Mouse (Mus musculus): ENCODE results near the gene Gm8108. TPM values are rescaled to one million over a fixed set of nuclear protein-coding genes. Genes with fewer than 3 reads are reported as not detected.
"Not testable (repeated sequence)": the region's sequence is repeated elsewhere in the genome, so short reads cannot be mapped to it uniquely, and the experiment has no call there.

The Gm8108 gene
- polyA plus RNA-seq (2012; ENCODE audit: insufficient read depth, insufficient read length, missing spikeins): not detected in 2 replicates

DNA sequence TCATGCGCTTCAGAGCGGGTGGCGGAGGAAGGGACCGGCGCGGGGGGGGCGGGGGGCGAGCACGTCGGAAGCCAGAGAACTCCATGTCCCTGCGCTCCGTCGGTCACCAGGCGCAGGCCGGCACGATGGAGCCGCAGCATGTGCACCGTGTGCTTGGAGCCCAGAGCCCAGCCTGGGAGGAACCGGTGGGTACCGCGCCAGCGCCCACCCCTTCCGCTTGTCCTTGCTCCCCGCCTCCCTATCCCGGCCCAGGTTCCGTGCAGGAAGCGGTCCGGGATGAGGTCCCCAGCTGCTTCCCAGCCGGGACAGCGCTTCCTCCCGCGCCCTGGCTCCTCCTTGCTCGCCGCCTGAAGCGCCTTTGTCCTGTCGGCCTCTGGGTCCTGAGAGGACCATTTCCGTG lies at the start of gene Gm8108:
TSS of gene Gm8108 (plus strand) at position 101 of the 400 bp plus-strand sequence.
- H3K4me1 ChIP-seq (ENCODE audit: control insufficient read depth, insufficient read depth, insufficient read length, low read length); H3K27ac ChIP-seq (replicated peaks; ENCODE audit: low read depth, low read length): not testable (repeated sequence)
- H3K4me3 ChIP-seq (ENCODE audit: insufficient read depth, low read depth, low read length): peak within 1 kb of the TSS; percentile 18

DNA sequence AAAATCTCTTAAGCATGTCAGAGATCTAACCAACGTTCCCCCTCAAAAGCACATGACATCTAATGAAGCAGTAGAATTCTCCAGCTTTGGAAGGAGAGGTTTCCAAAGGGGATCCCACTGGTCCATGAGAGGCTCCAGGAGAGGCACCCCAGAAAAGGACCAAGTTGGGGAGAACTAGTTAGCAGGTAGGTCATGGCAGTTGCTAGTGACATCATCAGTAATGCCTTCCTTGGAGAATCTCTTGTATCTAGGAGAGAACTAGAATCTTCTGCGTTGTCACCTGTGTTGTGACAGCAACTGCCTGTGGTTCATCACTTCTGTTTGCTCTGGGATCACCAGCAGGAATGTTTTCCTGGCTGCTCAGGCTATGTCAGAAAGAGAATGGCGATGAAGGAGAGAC lies 26.5 kb upstream of the Gm8108 start, which contains the start of gene Gm3115:
TSS of gene Gm3115 (plus strand) at position 301 of the 400 bp plus-strand sequence.
- not testable (repeated sequence) for H3K27ac ChIP-seq (replicated peaks; ENCODE audit: low read depth, low read length); H3K4me1 ChIP-seq (ENCODE audit: control insufficient read depth, insufficient read depth, insufficient read length, low read length); H3K4me3 ChIP-seq (ENCODE audit: insufficient read depth, low read depth, low read length)

DNA sequence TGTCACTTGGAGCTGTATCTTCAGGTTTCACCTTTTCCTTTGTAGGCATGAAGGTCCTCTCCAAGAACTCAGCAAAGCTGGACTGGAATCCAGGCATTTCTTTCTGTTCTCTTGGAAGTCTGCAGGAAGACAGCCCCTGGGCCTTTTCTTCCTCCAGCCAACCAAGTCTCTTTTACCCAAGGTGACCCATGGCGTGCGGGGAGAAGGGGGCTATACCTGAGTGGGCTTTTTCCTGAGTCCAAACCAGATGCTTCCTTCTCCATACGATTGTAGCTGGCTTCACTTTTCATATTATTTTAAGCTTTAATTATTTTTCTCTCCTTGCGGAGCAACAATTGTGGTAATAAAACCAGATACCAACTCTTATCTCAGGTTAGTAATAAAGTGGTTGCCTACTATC lies 31.3 kb downstream of the Gm8108 start:
- H3K4me1 ChIP-seq (ENCODE audit: control insufficient read depth, insufficient read depth, insufficient read length, low read length); H3K4me3 ChIP-seq (ENCODE audit: insufficient read depth, low read depth, low read length); H3K27ac ChIP-seq (replicated peaks; ENCODE audit: low read depth, low read length): not testable (repeated sequence)

DNA sequence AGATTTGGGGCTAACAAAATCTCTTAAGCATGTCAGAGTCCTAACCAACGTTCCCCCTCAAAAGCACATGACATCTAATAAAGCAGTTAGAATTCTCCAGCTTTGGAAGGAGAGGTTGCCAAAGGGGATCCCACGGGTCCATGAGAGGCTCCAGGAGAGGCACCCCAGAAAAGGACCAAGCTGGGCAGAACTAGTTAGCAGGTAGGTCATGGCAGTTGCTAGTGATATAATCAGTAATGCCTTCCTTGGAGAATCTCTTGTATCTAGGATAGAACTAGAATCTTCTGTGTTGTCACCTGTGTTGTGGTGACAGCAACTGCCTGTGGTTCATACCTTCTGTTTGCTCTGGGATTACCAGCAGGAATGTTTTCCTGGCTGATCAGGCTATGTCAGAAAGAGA lies 54.4 kb downstream of the Gm8108 start, which contains the start of gene Gm3127:
TSS of gene Gm3127 (plus strand) at position 301 of the 400 bp plus-strand sequence.
- H3K4me1 ChIP-seq (ENCODE audit: control insufficient read depth, insufficient read depth, insufficient read length, low read length); H3K4me3 ChIP-seq (ENCODE audit: insufficient read depth, low read depth, low read length); H3K27ac ChIP-seq (replicated peaks; ENCODE audit: low read depth, low read length): not testable (repeated sequence)

DNA sequence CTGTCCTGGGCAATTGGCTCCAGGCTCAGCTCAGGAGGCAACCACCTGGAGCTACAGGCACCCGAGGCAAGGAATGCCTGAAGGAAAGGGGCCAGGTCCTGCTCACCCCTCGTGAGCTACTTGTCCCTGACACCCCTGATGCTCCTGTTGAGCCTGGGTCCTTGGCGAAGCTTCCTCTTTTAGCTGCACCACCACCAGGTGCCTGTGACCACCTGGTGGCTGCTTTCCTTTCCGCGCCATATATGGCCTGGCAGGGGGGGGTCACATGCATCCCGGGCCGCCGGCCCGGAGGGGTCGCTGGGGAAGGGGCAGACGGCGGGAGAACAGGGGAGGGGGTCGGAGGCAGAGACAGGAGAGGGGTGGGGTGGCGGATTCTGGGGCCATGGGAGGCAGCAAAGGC lies 71.7 kb downstream of the Gm8108 start:
- H3K4me3 ChIP-seq (ENCODE audit: insufficient read depth, low read depth, low read length): not testable (repeated sequence)

More for the DNA sequence above, 71.7 kb downstream of the Gm8108 start:
- H3K4me1 ChIP-seq (ENCODE audit: control insufficient read depth, insufficient read depth, insufficient read length, low read length); H3K27ac ChIP-seq (replicated peaks; ENCODE audit: low read depth, low read length): not testable (repeated sequence)

Other genes with a start within 250 kb of the Gm8108 start
- not detected in 2 replicates for gene Gm2916, start 226.4 kb upstream of the Gm8108 start, polyA plus RNA-seq (2012; ENCODE audit: insufficient read depth, insufficient read length, missing spikeins)
- not detected in 2 replicates for gene Gm3029, start 178.8 kb upstream of the Gm8108 start, polyA plus RNA-seq (2012; ENCODE audit: insufficient read depth, insufficient read length, missing spikeins)
- not detected in 2 replicates for gene Gm3095, start 147.0 kb upstream of the Gm8108 start, polyA plus RNA-seq (2012; ENCODE audit: insufficient read depth, insufficient read length, missing spikeins)
- not detected in 2 replicates for gene Gm3099, start 112.1 kb upstream of the Gm8108 start, polyA plus RNA-seq (2012; ENCODE audit: insufficient read depth, insufficient read length, missing spikeins)
- not detected in 2 replicates for gene Gm5796, start 86.6 kb upstream of the Gm8108 start, polyA plus RNA-seq (2012; ENCODE audit: insufficient read depth, insufficient read length, missing spikeins)
- not detected in 2 replicates for gene Gm3115, start 26.4 kb upstream of the Gm8108 start, polyA plus RNA-seq (2012; ENCODE audit: insufficient read depth, insufficient read length, missing spikeins)
- not detected in 2 replicates for gene Gm3127, start 54.5 kb downstream of the Gm8108 start, polyA plus RNA-seq (2012; ENCODE audit: insufficient read depth, insufficient read length, missing spikeins)
- gene Gm2974, start 72.0 kb downstream of the Gm8108 start, polyA plus RNA-seq (2012; ENCODE audit: insufficient read depth, insufficient read length, missing spikeins): not detected in 2 replicates
- not detected in 2 replicates for gene Gm3138, start 139.1 kb downstream of the Gm8108 start, polyA plus RNA-seq (2012; ENCODE audit: insufficient read depth, insufficient read length, missing spikeins)
- gene Gm3149, start 206.8 kb downstream of the Gm8108 start, polyA plus RNA-seq (2012; ENCODE audit: insufficient read depth, insufficient read length, missing spikeins): not detected in 2 replicates
- gene 2610042L04Rik, start 224.2 kb downstream of the Gm8108 start, polyA plus RNA-seq (2012; ENCODE audit: insufficient read depth, insufficient read length, missing spikeins): not detected in 2 replicates

All from brown adipose tissue, adult 24 weeks (tissue).